Mouse (Mus musculus): Measurements from ENCODE around the gene Bard1.

DNA sequence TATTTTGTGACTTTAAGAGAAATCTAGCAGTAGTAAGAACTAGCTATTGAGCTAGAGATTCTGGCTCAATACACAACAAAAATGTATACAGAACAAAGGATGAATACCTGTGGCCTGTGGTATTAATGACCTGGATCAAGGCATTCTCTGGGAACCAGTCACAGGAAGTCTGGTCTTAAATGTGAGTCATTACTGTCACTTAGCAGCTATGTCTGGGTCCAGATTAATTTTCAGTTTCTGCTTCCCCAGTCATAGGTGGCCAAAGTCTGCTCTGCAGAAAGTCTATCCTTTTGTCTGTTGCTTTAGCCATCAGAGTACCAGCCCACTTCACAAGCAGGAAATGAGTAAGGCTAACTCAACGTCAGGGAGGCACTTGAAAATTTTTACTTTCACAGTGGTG is 98.8 kb downstream of the Bard1 start:
- TF ChIP-seq CTCF (IDR thresholded peaks at IDR 0.05; ENCODE audit: extremely low read depth, insufficient read depth, low read length) (no peak), POLR2A (IDR thresholded peaks at IDR 0.05; ENCODE audit: extremely low read depth, insufficient read depth, low read length) (no peak)
